Mouse (Mus musculus) kidney, adult 2 months (tissue): Measurements from ENCODE around the gene Tnfaip2. TPM values are rescaled to one million over a fixed set of nuclear protein-coding genes. Genes with fewer than 3 reads are reported as not detected.

Source experiments
- DNase-seq: peaks from one replicate; pipeline ENCODE4 v3.0.0; 2021
- H3K27ac ChIP-seq: fragments of 200-500 bp; 2 replicates; pipeline ENCODE4 v1.5.1; 2012; ENCODE audit warnings: low read depth, low read length, control low read depth, inconsistent platforms; ENCODE audit not compliant: insufficient read depth
- H3K27me3 ChIP-seq: fragments of 200-500 bp; replicated peaks from 2 replicates; pipeline ENCODE4 v1.6.1; 2012; ENCODE audit warnings: mild to moderate bottlenecking, moderate library complexity, low read length, inconsistent platforms; ENCODE audit not compliant: control insufficient read depth, insufficient read depth
- H3K36me3 ChIP-seq: fragments of 200-500 bp; 2 replicates; pipeline ENCODE4 v1.6.1; 2012; ENCODE audit warnings: mild to moderate bottlenecking, moderate library complexity, low read length, inconsistent platforms; ENCODE audit not compliant: control insufficient read depth, insufficient read depth
- H3K4me1 ChIP-seq: fragments of 200-500 bp; 2 replicates; pipeline ENCODE4 v1.6.1; 2011; ENCODE audit warnings: low read length; ENCODE audit not compliant: control insufficient read depth, insufficient read depth
- H3K4me3 ChIP-seq: fragments of 200-500 bp; 2 replicates; pipeline ENCODE4 v1.5.1; 2011; ENCODE audit warnings: mild to moderate bottlenecking, low read depth, low read length, control low read depth; ENCODE audit not compliant: insufficient read depth
- CTCF ChIP-seq: fragments of 200-500 bp; conservative IDR thresholded peaks from 2 replicates; pipeline ENCODE4 v1.5.1; 2011; ENCODE audit warnings: low read depth, mild to moderate bottlenecking, control low read depth, low read length, moderate library complexity, mixed read lengths; ENCODE audit not compliant: insufficient read depth, insufficient read length
- POLR2A ChIP-seq: fragments of 200-500 bp; IDR thresholded peaks from one replicate; pipeline ENCODE4 v1.6.1; 2011; ENCODE audit warnings: low read depth, low read length, control low read depth
- WGBS: fragments of 180-500 bp; shearing (Covaris S2); methylation state at CpG from one replicate; pipeline ENCODE4 v1.1.7; 2018; 5-methylcytosine and 5-hydroxymethylcytosine counted together
- polyA plus RNA-seq: library from polyadenylated mRNA; depleted of rRNA; stranded (reverse); fragments of >200 nt; gene quantifications from 2 replicates; pipeline ENCODE4 v1.2.3, GENCODE M21; 2012

Gene Tnfaip2
- polyA plus RNA-seq, 1 experiment, result 48.5 TPM

DNA sequence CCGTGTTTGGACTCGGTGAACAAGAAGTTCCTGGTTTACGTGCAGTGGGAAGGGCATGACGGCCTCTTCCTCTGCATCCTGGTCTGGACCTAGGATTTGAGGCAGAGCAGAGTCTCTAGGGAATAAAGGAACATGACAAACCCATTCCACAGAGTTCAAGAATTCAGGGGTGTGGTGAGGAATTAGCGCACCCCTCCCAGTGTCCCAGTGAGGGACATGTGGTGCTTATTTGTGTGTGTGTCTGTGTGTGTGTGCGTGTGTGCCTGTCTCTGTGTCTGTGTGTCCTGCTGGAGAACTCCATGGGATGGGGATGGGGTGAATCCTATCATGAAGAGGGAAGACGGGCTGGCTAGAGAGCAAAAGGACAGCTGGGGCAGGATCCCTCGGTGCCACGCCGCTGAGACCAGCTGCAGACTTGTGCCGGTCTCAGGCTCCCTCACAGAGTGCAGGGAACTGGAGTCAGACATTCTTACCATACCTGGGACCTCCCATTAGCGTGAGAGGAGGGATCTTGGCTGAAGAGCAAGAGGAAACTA, 13.1 kb downstream of the Tnfaip2 start:
- 0 out of 2 replicates have a peak overlapping the region, but pooled peaks have one; percentile 0 for H3K27ac ChIP-seq
- 39% methylated on average over 12 of the region's 12 CpGs for WGBS
- DNase-seq, result no peak

DNA sequence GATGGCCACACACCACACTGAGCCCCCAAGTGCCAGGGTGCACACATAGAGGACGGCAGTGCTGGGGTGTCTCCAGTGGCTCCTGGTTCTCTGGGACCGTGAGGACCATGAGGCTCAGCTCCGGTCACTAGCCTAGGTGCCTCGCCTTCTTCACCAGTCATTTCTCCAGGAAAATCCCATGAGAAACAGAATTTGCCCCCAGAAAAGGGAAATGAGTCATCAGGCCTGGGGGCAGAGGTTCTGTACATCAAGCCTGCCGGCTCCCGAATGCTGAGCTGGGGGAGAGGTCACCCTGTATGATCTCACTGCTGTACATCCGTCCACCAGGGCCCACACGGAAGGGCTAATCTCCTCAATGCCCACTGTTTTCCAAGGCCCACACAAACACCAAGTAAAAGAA, 13.6 kb downstream of the Tnfaip2 start:
- Histone ChIP-seq H3K4me3 (no peak overlapping the region), H3K27ac (0 out of 2 replicates have a peak overlapping the region, but pooled peaks have one; percentile 0), H3K4me1 (peaks cover 22% of the 10 kb centered on the region), H3K27me3 (no peaks in the 10 kb centered on the region), H3K36me3 (no peaks in the 10 kb centered on the region; the same call in 1 of the 2 replicates)
- WGBS, result 52% methylated on average over 8 of the region's 8 CpGs
- TF ChIP-seq CTCF, result no peak
- no peak for TF ChIP-seq POLR2A
- DNase-seq, result no peak

More for the DNA sequence above, 13.1 kb downstream of the Tnfaip2 start:
- Histone ChIP-seq H3K36me3 (no peaks in the 10 kb centered on the region; the same call in 1 of the 2 replicates), H3K27me3 (no peaks in the 10 kb centered on the region), H3K4me1 (peaks cover 26% of the 10 kb centered on the region), H3K4me3 (no peak overlapping the region)
- TF ChIP-seq CTCF, result no peak
- no peak for TF ChIP-seq POLR2A

DNA sequence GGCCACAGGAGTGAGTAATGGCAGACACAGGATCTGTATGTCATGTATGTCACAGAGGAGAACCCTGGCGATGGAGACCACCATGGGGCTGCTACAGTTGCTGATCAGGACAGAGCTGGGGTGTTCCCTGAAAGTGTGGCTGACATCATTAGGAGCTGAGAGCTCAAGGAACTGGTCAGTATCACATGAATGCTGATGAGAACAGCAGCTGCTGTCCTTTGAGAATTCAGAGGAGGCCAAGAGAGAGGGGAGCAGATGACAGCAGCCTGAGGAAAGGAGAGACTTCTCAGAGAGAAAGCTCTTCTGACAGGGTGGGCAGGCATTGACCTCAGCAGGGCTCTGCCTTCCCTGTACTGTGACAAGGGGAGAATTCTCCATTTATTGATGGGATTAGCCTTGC, 15.5 kb downstream of the Tnfaip2 start:
- 81% methylated on average over 1 of the region's 1 CpGs for WGBS
- no peak overlapping the region for H3K27ac ChIP-seq
- H3K4me3 ChIP-seq, result no peak overlapping the region
- peaks cover 12% of the 10 kb centered on the region for H3K4me1 ChIP-seq
- TF ChIP-seq POLR2A, result no peak
- TF ChIP-seq CTCF, result no peak
- DNase-seq, result no peak
- no peaks in the 10 kb centered on the region for H3K36me3 ChIP-seq
- H3K27me3 ChIP-seq, result no peaks in the 10 kb centered on the region

DNA sequence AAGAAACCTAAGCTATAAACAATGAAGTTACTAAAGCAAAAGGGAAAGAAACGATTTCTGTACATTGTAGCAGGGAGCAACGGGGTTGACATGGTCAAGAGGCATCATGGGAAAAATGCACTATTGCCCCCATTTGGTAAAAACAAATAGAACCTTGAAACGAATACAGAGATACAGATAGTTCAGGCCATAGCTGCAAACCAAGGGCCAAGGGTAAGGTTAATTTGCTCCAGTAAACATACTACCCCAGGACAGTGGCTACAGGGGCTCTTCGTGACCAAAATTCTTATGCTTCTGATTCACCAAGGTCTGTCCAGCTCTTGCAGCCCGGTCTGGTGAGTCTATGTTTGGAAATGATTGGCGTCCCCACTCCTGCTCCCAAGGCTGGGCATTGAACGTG, 21.3 kb downstream of the Tnfaip2 start:
- 89% methylated on average over 7 of the region's 7 CpGs for WGBS
- Histone ChIP-seq H3K27ac (no peak overlapping the region), H3K36me3 (no peaks in the 10 kb centered on the region), H3K4me1 (no peaks in the 10 kb centered on the region), H3K27me3 (no peaks in the 10 kb centered on the region), H3K4me3 (no peak overlapping the region)
- TF ChIP-seq CTCF, result no peak
- TF ChIP-seq POLR2A, result no peak
- no peak for DNase-seq

DNA sequence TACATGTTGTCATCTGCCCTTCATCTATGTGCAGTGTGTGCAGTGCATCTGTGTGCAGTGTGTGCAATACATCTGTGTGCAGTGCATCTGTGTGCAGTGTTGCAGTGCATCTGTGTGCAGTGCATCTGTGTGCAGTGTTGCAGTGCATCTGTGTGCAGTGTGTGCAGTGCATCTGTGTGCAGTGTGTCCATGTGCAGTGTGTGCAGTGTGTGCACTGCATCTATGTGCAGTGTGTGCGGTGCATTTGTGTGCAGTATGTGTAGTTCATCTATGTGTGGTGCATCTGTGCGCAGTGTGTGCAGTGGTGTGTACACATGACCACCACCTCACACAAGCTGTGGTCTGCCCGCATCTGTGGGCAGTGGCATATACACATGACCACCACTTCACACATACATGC, 24.1 kb downstream of the Tnfaip2 start:
- Histone ChIP-seq H3K27me3 (no peaks in the 10 kb centered on the region), H3K27ac (no peak overlapping the region), H3K36me3 (no peaks in the 10 kb centered on the region), H3K4me3 (no peak overlapping the region), H3K4me1 (no peaks in the 10 kb centered on the region)
- WGBS, result 98% methylated on average over 3 of the region's 3 CpGs
- no peak for TF ChIP-seq POLR2A
- no peak for TF ChIP-seq CTCF
- DNase-seq, result no peak

DNA sequence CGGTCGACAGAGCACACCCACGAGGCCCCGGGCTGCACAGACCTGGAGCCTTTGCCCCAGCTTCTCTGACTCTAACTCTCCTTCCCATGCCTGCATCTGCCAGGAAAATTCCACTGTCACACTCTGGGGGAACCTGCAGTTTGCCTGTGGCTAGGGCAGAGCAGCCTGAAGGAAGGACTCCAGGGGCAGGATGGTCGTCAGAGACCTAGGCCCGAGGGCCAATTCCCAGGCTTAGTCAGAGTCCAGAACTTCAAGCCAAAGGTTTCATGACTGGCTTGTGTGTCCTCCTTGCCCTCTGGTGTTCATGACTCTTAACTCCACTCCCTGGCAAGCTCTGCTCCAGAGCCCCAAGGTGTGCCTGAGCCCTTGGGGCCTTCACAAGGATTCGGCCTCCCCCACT, 25.9 kb downstream of the Tnfaip2 start:
- WGBS, result 67% methylated on average over 7 of the region's 7 CpGs
- no peak for DNase-seq
- Histone ChIP-seq H3K36me3 (no peaks in the 10 kb centered on the region), H3K27me3 (no peaks in the 10 kb centered on the region), H3K4me3 (no peak overlapping the region), H3K27ac (no peak overlapping the region), H3K4me1 (0 out of 2 replicates have a peak, but pooled peaks cover 5% of the 10 kb centered on the region)
- TF ChIP-seq CTCF (no peak), POLR2A (no peak)

DNA sequence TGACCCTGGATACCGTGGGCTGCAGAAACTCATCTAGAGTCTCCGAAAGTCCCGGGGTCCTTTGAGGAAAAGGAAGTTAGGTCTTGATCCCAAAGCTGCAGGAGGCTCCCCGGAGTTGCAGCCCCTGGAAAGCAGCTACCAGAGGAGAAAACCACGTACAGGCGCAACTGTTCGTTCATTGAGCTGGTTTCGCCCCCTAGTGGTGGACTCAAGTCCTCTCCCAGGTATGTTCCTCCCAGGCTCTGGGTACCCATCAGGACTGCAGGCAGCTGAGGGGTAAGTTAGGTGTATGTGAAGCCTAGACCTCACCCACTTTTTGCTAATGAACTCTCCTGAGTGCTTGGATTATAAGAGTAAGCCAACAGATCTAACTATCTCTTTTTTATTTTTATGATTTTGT, 27.2 kb downstream of the Tnfaip2 start:
- Histone ChIP-seq H3K4me3 (no peak overlapping the region), H3K36me3 (no peaks in the 10 kb centered on the region), H3K27ac (no peak overlapping the region), H3K4me1 (0 out of 2 replicates have a peak, but pooled peaks cover 6% of the 10 kb centered on the region), H3K27me3 (no peaks in the 10 kb centered on the region)
- TF ChIP-seq CTCF (peak; percentile 89), POLR2A (no peak)
- peak; percentile 78 for DNase-seq
- 6% methylated on average over 8 of the region's 8 CpGs for WGBS
